Mouse (Mus musculus): ENCODE data around the gene Ank2.

DNA sequence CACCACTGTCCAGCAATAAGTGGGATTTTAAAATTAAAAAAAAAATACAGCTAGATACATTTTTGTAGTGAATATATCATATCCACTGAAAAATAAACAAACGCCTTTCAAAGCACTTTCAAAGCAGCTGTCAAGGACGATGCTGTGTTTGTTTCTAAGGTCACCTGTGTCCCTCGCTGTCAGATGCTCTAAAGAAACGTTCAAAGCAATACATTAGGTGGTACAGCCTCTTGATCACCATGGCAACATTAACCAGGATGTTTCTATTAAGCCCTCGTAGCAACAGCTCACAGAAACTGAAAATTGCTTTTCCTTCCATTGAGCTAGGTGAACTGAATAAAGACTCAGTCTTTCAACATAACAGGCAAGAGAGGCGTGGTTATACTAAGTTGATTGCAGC lies 17.5 kb downstream of the Ank2 start:
- TF ChIP-seq POLR2A (IDR thresholded peaks at IDR 0.05; ENCODE audit: insufficient read depth, low read depth, low read length) (no peak), CTCF (IDR thresholded peaks at IDR 0.05) (no peak), EP300 (IDR thresholded peaks at IDR 0.05; ENCODE audit: insufficient read depth, low read depth, low read length) (no peak)

Data from heart, adult 2 months (tissue).